Mouse (Mus musculus) gastrocnemius, postnatal 25 days (tissue): Measurements from ENCODE around the gene Cela3b. TPM values are rescaled to one million over a fixed set of nuclear protein-coding genes. Genes with fewer than 3 reads are reported as not detected.

Source experiments
- DNase-seq: peaks from one replicate; pipeline ENCODE4 v3.0.0; 2022
- total RNA-seq, 2 experiments: library from RNA; stranded (reverse); gene quantifications; 1 replicate in 1 of 2; 2 replicates in 1 of 2; pipeline ENCODE4 v1.2.3; 2021

The Cela3b gene
- total RNA-seq, 2 experiments from 2014 or later, result not detected

DNA sequence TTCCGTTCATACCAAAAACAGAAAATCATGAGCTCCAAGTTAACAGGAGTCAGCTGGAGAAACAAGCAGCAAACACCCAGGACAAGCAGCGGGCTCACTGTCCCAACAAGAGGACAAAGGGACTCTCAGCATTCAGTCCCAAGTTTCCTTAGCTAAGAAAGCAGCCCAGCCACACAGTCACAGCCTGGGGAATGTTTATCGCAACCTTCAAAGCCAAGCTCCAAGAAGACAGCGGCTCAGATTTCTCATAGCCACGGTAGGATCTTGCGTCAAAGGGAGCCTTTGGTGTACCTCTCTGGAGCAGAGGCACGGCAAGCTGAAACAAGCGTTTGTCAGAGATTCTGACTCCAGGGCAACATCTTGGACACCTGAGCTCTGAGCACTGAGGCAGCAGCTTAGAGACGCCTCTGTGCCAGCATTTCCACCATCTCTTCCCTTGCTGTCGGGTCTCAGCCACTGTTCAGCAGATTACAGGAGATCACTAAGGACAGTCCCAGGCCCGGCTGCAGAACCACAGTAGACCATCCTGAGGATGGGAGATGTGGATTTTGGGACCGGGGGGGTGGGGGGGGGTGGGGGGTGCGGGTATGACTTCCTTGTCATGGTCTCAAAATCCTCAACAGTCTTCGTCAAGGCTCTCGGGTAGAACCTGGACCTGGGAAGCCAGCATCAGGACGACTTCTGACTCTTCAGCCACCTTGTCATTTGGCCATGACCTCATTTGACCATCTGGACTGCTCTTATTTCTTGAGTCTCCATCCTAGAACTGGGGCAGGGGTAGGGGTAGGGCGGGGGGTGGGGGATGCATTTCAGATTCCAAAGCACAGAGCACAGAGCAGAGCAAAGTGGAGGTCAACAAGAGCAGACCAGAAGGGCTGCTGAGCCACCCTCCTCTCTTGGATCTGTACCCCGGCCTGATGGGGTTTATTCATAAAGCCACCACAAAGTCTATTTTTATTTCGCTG, 54.7 kb downstream of the Cela3b start:
- peak; percentile 62 for DNase-seq

GRCm38 (mm10) chr4:137373711-137374110, 56.6 kb downstream of the Cela3b start:
- DNase-seq, result no peak

DNA sequence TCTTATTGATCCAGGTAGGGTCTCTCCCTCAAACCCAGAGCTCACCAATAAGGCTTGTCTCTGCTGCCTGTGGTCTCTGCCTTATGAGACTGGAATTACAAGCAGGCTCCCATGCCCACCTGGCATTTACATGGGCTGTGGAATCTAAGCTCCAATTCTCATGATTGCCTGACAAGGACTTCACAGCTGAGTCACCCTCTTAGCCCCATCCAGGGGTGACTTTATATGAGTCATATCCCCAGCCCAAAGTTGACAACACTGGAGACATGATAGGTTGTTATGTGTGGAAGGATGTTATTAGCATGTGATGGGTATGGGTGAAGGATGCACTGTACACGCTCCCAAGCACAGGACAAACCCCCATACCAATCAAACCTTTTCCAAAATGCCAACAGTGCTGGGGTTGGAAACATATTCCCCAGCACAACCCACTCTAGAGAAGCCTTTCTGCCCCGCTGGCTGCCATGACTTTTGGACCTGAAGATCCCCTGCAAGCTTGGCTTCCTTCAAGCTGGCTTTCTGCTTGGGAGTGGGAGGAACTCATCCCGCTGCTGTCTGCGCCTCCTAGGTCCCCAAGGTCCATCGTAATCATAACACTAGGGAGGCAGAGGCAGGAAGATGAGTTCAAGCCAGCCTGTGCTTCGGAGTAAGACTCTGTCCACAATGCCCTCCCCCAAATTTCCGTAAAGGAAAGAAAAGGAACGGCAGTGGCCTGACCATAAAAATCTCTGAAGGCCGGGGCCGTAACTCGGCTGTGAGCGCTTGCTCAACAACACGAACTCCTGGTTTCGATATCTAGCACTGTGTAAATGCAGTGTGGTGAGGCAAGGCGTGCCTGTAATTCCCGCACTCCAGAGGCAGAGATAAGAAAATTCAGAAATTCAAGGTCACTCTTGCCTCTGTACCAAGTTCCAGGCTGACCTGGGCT, 58.5 kb downstream of the Cela3b start:
- no peak for DNase-seq

Other genes starting within 250 kb of the Cela3b start
- 10 to 100 TPM in 1 of 2 experiments, 1 to 10 TPM in 1; 6.4 to 10.0 TPM for gene Wnt4, start 153.1 kb downstream of the Cela3b start, total RNA-seq
- gene Cdc42, start 72.8 kb downstream of the Cela3b start, total RNA-seq, result 100 to 1,000 TPM; 159 to 174 TPM
- not detected for gene Cela3a, start 20.7 kb downstream of the Cela3b start, total RNA-seq
- not detected for gene 1700013G24Rik, start 22.7 kb upstream of the Cela3b start, total RNA-seq
- 100 to 1,000 TPM; 105 to 107 TPM for gene Hspg2, start 38.2 kb upstream of the Cela3b start, total RNA-seq
- not detected for gene Ldlrad2, start 144.0 kb upstream of the Cela3b start, total RNA-seq
- 10 to 100 TPM; 23.8 to 27.4 TPM for gene Usp48, start 163.2 kb upstream of the Cela3b start, total RNA-seq
- 1 to 10 TPM; 8.0 to 9.4 TPM for gene Rap1gap, start 234.2 kb upstream of the Cela3b start, total RNA-seq